Mouse (Mus musculus) lung, embryonic 16.5 days (tissue): ENCODE results near the gene Ssh3. TPM values are rescaled to one million over a fixed set of nuclear protein-coding genes. Genes with fewer than 3 reads are reported as not detected.
A peak's percentile ranks its signal among the peaks of the same experiment; 100 is the strongest.

ENCODE experiments used
- ATAC-seq: fragments of 200-750 bp; cut with Nextera tagmentation; 2 replicates; pipeline ENCODE4 v1.8.0; 2017; ENCODE audit warnings: low read depth, mild to moderate bottlenecking, moderate library complexity
- H3K27ac ChIP-seq: fragments of 300-500 bp; sonication (generic); 2 replicates; pipeline ENCODE4 v1.5.1; 2014; ENCODE audit warnings: mild to moderate bottlenecking, control low read depth, low read length
- H3K27me3 ChIP-seq: fragments of 300-500 bp; sonication (generic); 2 replicates; pipeline ENCODE4 v1.6.1; 2014; ENCODE audit warnings: low read depth, low read length, mixed read lengths; ENCODE audit not compliant: control insufficient read depth, insufficient read depth
- H3K36me3 ChIP-seq: fragments of 300-500 bp; sonication (generic); 2 replicates; pipeline ENCODE4 v1.6.1; 2014; ENCODE audit warnings: low read length; ENCODE audit not compliant: control insufficient read depth, insufficient read depth
- H3K4me1 ChIP-seq: fragments of 300-500 bp; sonication (generic); replicated peaks from 2 replicates; pipeline ENCODE4 v1.6.1; 2014; ENCODE audit warnings: low read length, mixed read lengths; ENCODE audit not compliant: control insufficient read depth, insufficient read depth
- H3K4me2 ChIP-seq: fragments of 300-500 bp; sonication (generic); 2 replicates; pipeline ENCODE4 v1.6.1; 2014; ENCODE audit warnings: low read depth, low read length, control low read depth
- H3K4me3 ChIP-seq: fragments of 300-500 bp; sonication (generic); 2 replicates; pipeline ENCODE4 v1.5.1; 2014; ENCODE audit warnings: mild to moderate bottlenecking, low read length, control low read depth
- H3K9ac ChIP-seq: fragments of 300-500 bp; sonication (generic); 2 replicates; pipeline ENCODE4 v1.6.1; 2014; ENCODE audit warnings: low read length, control low read depth
- H3K9me3 ChIP-seq: fragments of 300-500 bp; sonication (generic); 2 replicates; pipeline ENCODE4 v1.6.1; 2016; ENCODE audit warnings: low read length; ENCODE audit not compliant: control insufficient read depth
- WGBS: fragments of 180-500 bp; shearing (Covaris S2); extraction: QIAGEN DNeasy Blood & Tissue Kit; methylation state at CpG from one replicate; pipeline ENCODE4 v1.1.7; 2014; 5-methylcytosine and 5-hydroxymethylcytosine counted together
- polyA plus RNA-seq: library from polyadenylated mRNA; unstranded; fragments of >200 nt; fragmentation: Nextera tagmentation; extraction: Ambion mirVana; gene quantifications from 2 replicates; pipeline ENCODE4 v1.2.1, GENCODE M21; 2015

Ssh3 gene
- polyA plus RNA-seq, result 20.0 and 21.5 TPM in 2 replicates

- Histone ChIP-seq H3K4me2 (peak within 1 kb of the TSS; percentile 59), H3K4me1 (peaks cover 6% of the 10 kb centered on the region; the same call in 1 of the 2 replicates), H3K4me3 (peak within 1 kb of the TSS; percentile 55), H3K27me3 (0 out of 2 replicates have a peak, but pooled peaks cover 2% of the 10 kb centered on the region), H3K9ac (peak within 1 kb of the TSS; percentile 65), H3K27ac (peak within 1 kb of the TSS; percentile 19; the same call in 1 of the 2 replicates), H3K36me3 (no peaks in the 10 kb centered on the region), H3K9me3 (no peaks in the 10 kb centered on the region)
- peak; percentile 94 for ATAC-seq
- 7% methylated on average over 46 of the region's 46 CpGs for WGBS
These were observed at the start of gene Ssh3 for GRCm38 (mm10) chr19:4268566-4269361. Gene Ssh3, minus strand, starts transcription at chr19:4269180.

DNA sequence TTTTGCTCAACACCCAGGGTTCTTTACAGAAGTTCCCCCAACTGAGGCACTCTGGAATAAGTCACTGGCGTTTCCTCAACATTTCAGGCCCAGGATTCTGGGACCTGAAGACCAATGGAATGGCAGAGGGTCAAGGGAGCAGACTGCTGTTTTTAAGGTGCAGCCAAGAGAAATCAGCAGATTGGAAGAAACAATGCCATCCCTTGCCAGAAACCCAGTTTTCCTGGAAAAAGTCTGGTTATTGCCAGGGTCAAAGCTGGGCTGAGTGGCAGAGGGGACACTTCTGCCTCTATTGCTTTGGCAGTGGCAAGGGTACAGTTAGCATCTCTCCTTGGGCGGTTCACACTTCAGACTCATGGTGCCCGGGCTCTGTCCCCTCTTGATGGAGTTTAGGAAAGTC lies 48.2 kb upstream of the Ssh3 start:
- Histone ChIP-seq H3K27me3 (no peaks in the 10 kb centered on the region), H3K27ac (no peak overlapping the region), H3K9me3 (no peaks in the 10 kb centered on the region), H3K4me1 (no peaks in the 10 kb centered on the region), H3K36me3 (peaks cover 57% of the 10 kb centered on the region), H3K9ac (no peak overlapping the region), H3K4me2 (no peak overlapping the region), H3K4me3 (no peak overlapping the region)
- 80% methylated on average over 3 of the region's 3 CpGs for WGBS
- ATAC-seq, result no peak

DNA sequence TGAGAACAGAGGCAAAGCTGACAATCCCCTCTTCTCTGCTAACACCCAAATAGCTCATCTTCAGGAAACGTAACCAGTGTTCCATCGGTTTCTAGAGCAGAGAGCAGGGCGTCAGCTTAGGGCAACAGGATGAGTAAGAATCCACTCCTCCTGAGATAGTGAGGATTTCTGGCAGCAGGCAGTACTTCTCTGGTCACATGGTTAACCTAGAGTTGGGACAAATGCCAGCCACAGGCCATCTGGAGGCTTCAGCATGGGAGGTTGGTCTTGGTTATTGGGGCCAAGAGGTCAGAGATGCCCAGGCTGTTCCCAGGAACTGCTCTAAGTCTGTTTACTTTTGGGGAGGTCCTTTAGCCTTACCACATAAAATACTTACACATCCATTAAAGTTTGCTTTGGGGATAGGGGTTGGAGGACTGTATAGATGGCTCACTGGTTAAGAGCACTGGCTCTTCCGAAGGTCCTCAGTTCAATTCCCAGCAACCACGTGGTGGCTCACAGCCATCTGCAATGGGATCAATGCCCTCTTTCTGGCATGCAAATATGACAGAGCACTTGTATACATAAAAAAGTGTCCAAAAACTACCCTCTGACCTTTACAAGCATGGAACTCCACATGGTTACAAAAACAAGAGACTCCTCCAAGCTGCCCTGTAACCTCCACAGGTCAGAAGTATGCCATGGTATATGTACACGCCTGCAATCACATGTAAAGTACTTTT lies 46.4 kb upstream of the Ssh3 start:
- no peak overlapping the region for H3K27ac ChIP-seq

GRCm38 (mm10) chr19:4309776-4310185 lies 40.8 kb upstream of the Ssh3 start:
- H3K4me1 ChIP-seq, result peaks cover 7% of the 10 kb centered on the region
- no peaks in the 10 kb centered on the region for H3K9me3 ChIP-seq
- H3K36me3 ChIP-seq, result no peaks in the 10 kb centered on the region; the same call in 1 of the 2 replicates
- ATAC-seq, result no peak; the same call in 1 of the 2 replicates
- no peak overlapping the region for H3K4me3 ChIP-seq
- H3K27me3 ChIP-seq, result no peaks in the 10 kb centered on the region
- no peak overlapping the region for H3K9ac ChIP-seq
- H3K27ac ChIP-seq, result no peak overlapping the region
- no peak overlapping the region for H3K4me2 ChIP-seq

More for the DNA sequence above, 46.4 kb upstream of the Ssh3 start:
- H3K4me3 ChIP-seq, result no peak overlapping the region
- no peaks in the 10 kb centered on the region for H3K27me3 ChIP-seq
- no peak overlapping the region for H3K9ac ChIP-seq
- WGBS, result 63% methylated on average over 6 of the region's 6 CpGs
- no peaks in the 10 kb centered on the region for H3K4me1 ChIP-seq
- H3K4me2 ChIP-seq, result no peak overlapping the region
- H3K9me3 ChIP-seq, result no peaks in the 10 kb centered on the region
- peaks cover 41% of the 10 kb centered on the region for H3K36me3 ChIP-seq
- ATAC-seq, result 0 out of 2 replicates have a peak, but pooled peaks have one; percentile 42

DNA sequence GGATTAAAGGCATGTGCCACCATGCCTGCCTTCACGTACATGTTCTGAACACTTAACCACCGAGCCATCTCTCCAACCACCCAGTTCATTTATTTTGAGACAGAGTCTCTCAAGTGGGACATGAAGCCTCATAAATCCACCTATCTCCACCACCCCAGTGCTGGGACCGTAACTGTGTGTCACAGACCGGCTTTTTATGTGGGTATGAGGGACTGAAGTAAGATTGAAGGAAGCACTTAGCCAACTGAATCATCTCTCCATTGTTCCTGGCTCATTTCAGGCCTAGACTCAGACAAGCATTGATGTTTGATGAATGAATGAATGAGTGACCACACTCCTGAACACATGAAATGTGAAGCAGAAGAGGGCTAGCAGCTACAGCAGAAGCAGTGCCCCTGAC lies 40.3 kb upstream of the Ssh3 start:
- H3K27me3 ChIP-seq, result no peaks in the 10 kb centered on the region
- WGBS, result 86% methylated on average over 4 of the region's 4 CpGs
- H3K9ac ChIP-seq, result no peak overlapping the region
- H3K27ac ChIP-seq, result no peak overlapping the region
- no peaks in the 10 kb centered on the region; the same call in 1 of the 2 replicates for H3K36me3 ChIP-seq
- no peaks in the 10 kb centered on the region for H3K9me3 ChIP-seq
- H3K4me3 ChIP-seq, result no peak overlapping the region
- no peak for ATAC-seq
- H3K4me2 ChIP-seq, result no peak overlapping the region
- H3K4me1 ChIP-seq, result peaks cover 12% of the 10 kb centered on the region

- H3K9me3 ChIP-seq, result no peaks in the 10 kb centered on the region
- no peaks in the 10 kb centered on the region for H3K27me3 ChIP-seq
- 0% methylated on average over 21 of the region's 46 CpGs for WGBS
- H3K4me2 ChIP-seq, result peak within 1 kb of the TSS; percentile 71
- H3K9ac ChIP-seq, result peak within 1 kb of the TSS; percentile 99
- ATAC-seq, result peak; percentile 86
- H3K27ac ChIP-seq, result peak within 1 kb of the TSS; percentile 85
- H3K4me1 ChIP-seq, result peaks cover 43% of the 10 kb centered on the region
- H3K36me3 ChIP-seq, result no peaks in the 10 kb centered on the region
- peak within 1 kb of the TSS; percentile 99 for H3K4me3 ChIP-seq
These were observed 37.2 kb upstream of the Ssh3 start, which contains the start of gene Grk2 for GRCm38 (mm10) chr19:4306190-4306577. Gene Grk2, minus strand, starts transcription at chr19:4306222.

DNA sequence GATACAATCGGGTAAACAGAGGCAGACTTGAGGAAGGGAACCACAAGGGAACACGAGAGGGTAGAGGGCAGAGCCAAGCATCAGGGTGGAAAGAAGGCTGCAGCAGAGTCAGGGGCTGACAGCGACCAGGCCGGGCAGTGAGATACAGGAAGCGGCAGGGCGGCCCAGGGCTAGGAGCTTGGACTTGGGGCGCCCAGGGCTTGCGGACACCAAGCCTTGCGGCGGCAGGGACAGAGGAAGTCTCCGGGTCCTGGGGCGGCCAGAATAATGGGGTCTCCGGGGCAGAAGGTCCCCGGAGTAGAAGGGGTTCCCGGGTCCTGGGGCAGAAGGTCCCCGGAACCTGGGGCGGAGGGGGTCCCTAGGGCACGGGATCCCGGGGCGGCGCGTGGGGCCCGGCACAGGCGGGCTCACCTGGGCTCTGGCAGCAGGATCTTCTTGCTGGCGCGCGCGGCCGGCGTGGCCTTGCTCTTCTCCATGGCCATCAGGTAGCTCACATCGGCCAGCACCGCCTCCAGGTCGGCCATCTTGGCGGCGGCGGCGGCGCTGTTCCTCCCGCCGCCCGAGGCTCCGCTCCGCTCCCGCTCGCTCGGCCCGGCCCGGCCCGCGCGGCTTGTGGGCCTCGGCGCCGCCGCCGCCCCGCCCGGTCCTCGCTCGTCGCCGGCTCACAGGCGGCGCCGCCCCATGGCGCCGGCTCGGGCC lies 36.7 kb upstream of the Ssh3 start:
- WGBS, result under 1% methylated on average over 61 of the region's 68 CpGs
- Histone ChIP-seq H3K27me3 (no peaks in the 10 kb centered on the region), H3K4me3 (peak overlapping the region; percentile 99), H3K9ac (peak overlapping the region; percentile 99), H3K4me1 (peaks cover 48% of the 10 kb centered on the region), H3K9me3 (no peaks in the 10 kb centered on the region), H3K27ac (peak overlapping the region; percentile 85), H3K4me2 (peak overlapping the region; percentile 71), H3K36me3 (no peaks in the 10 kb centered on the region)
- ATAC-seq, result peak; percentile 64

DNA sequence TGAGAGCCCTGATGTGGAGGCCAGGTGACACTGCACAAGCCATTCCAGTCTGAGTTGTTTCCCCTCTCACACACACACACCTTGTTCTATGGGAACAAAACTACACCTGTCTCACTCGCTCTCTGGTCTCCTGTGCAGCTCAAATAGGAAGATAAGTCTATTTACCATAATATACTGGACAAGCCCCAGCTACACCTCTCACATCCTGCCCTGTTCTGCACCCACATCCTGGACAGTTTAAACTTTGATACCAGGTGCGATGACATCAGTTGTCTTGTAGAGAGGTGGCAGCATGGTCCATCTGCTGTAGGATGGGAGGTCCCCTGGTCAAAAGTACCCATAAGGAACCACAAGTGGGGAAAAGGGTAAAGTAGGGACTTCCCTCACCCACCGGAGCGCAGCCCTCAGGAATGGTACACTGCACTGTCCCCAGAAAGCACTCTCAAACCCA lies 35.9 kb upstream of the Ssh3 start:
- no peaks in the 10 kb centered on the region for H3K27me3 ChIP-seq
- no peak for ATAC-seq
- H3K4me3 ChIP-seq, result peak overlapping the region; percentile 99
- no peaks in the 10 kb centered on the region for H3K9me3 ChIP-seq
- H3K4me1 ChIP-seq, result peaks cover 55% of the 10 kb centered on the region
- WGBS, result 35% methylated on average over 4 of the region's 4 CpGs
- no peaks in the 10 kb centered on the region for H3K36me3 ChIP-seq
- H3K27ac ChIP-seq, result peak overlapping the region; percentile 85
- peak overlapping the region; percentile 99 for H3K9ac ChIP-seq
- H3K4me2 ChIP-seq, result peak overlapping the region; percentile 71
